Mouse (Mus musculus) neural tube, embryonic 13.5 days (tissue): ENCODE measurements at regions not wholly inside any gene's neighbourhood (a gene's known extent, or its start where the extent isn't known, plus 50 kb on each side); places are given as distances from the start of the nearest gene placed in this dataset.

ENCODE experiments used
- ATAC-seq: fragments of 200-750 bp; cut with Nextera tagmentation; 2 replicates; pipeline ENCODE4 v1.8.0; 2017; ENCODE audit warnings: low read depth, mild to moderate bottlenecking, moderate TSS enrichment, moderate library complexity
- H3K27ac ChIP-seq: fragments of 300-500 bp; sonication (generic); replicated peaks from 2 replicates; pipeline ENCODE4 v1.5.1; 2015; ENCODE audit warnings: moderate library complexity, mild to moderate bottlenecking, inconsistent platforms
- H3K27me3 ChIP-seq: fragments of 300-500 bp; sonication (generic); 2 replicates; pipeline ENCODE4 v1.6.1; 2015; ENCODE audit warnings: mild to moderate bottlenecking, inconsistent platforms
- H3K36me3 ChIP-seq: fragments of 300-500 bp; sonication (generic); 2 replicates; pipeline ENCODE4 v1.6.1; 2015; ENCODE audit warnings: mild to moderate bottlenecking, inconsistent platforms
- H3K4me1 ChIP-seq: fragments of 300-500 bp; sonication (generic); replicated peaks from 2 replicates; pipeline ENCODE4 v1.6.1; 2015; ENCODE audit warnings: inconsistent platforms
- H3K4me2 ChIP-seq: fragments of 300-500 bp; sonication (generic); 2 replicates; pipeline ENCODE4 v1.6.1; 2015; ENCODE audit warnings: inconsistent platforms, mild to moderate bottlenecking, moderate library complexity
- H3K4me3 ChIP-seq: fragments of 300-500 bp; sonication (generic); 2 replicates; pipeline ENCODE4 v1.5.1; 2015; ENCODE audit warnings: mild to moderate bottlenecking, inconsistent platforms
- H3K9ac ChIP-seq: fragments of 300-500 bp; sonication (generic); 2 replicates; pipeline ENCODE4 v1.6.1; 2015; ENCODE audit warnings: moderate library complexity, mild to moderate bottlenecking, inconsistent platforms
- H3K9me3 ChIP-seq: fragments of 300-500 bp; sonication (generic); 2 replicates; pipeline ENCODE4 v1.6.1; 2016; ENCODE audit warnings: inconsistent platforms
- WGBS: fragments of 180-500 bp; shearing (Covaris S2); methylation state at CpG from one replicate; pipeline ENCODE4 v1.1.7; 2015; 5-methylcytosine and 5-hydroxymethylcytosine counted together

- peaks cover 6% of the 10 kb centered on the region; the same call in 1 of the 2 replicates for H3K4me1 ChIP-seq
- peak overlapping the region; percentile 25 for H3K4me3 ChIP-seq
- H3K27me3 ChIP-seq = no peaks in the 10 kb centered on the region
- H3K9me3 ChIP-seq = no peaks in the 10 kb centered on the region
- no peaks in the 10 kb centered on the region for H3K36me3 ChIP-seq
- H3K27ac ChIP-seq = peak overlapping the region; percentile 54; the same call in 1 of the 2 replicates
- peak; percentile 93 for ATAC-seq
- peak overlapping the region; percentile 52; the same call in 1 of the 2 replicates for H3K9ac ChIP-seq
- WGBS = 12% methylated on average over 12 of the region's 12 CpGs
- peak overlapping the region; percentile 49 for H3K4me2 ChIP-seq
Observed at GRCm38 (mm10) chr16:97272035-97272631, 84.4 kb upstream of the Bace2 start.

DNA sequence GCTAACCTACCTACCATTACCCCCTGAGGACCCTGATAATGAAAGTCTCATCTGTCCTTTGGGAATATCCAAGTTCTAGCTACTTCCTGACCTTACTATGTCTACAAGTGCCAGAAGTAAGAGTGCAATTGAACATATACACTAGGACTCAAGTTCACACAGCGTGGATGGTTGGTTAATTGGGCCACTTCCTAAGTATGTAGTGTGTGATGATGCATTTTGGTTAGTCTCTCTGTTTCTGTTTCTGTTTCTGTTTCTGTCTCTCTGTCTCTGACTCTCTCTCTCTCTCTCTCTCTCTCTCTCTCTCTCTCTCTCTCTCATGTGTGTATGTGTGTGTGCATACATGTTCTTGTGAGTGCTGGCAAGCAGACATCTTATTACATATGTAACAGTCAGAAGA, 77.6 kb upstream of the Bace2 start:
- Histone ChIP-seq H3K27ac (no peak overlapping the region), H3K9me3 (no peaks in the 10 kb centered on the region), H3K4me2 (no peak overlapping the region), H3K9ac (no peak overlapping the region), H3K4me1 (peaks cover 7% of the 10 kb centered on the region; the same call in 1 of the 2 replicates), H3K4me3 (no peak overlapping the region), H3K36me3 (no peaks in the 10 kb centered on the region), H3K27me3 (no peaks in the 10 kb centered on the region)
- WGBS = 89% methylated on average over 1 of the region's 1 CpGs
- ATAC-seq = no peak

DNA sequence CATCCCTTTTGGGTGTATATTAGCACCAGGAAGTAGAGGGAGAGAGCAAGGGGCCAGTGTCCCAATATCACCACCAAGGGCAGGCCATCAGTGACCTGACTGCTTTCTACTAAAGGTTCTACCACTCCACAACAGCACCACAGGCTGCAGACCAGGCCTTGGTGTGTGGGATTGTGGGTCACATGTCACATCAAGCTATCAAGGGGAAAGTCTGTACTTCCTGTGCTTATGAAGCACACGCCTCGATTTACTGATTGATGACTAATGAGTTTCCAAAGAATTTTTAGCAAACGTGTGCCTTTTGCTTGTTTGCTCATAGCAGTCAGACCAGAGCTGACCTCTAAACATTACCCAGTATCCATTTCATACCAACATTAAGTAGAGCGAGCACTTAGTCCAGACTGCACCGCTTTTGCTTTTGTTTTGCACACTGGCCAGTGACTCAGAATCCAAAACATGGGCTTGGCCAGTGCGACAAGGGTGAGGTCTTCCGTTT, 74.9 kb upstream of the Bace2 start:
- Histone ChIP-seq H3K9ac (no peak overlapping the region), H3K4me1 (peaks cover 7% of the 10 kb centered on the region; the same call in 1 of the 2 replicates), H3K27ac (no peak overlapping the region), H3K36me3 (no peaks in the 10 kb centered on the region), H3K27me3 (no peaks in the 10 kb centered on the region), H3K4me2 (no peak overlapping the region), H3K9me3 (no peaks in the 10 kb centered on the region), H3K4me3 (no peak overlapping the region)
- WGBS = 93% methylated on average over 7 of the region's 7 CpGs
- ATAC-seq = no peak

GRCm38 (mm10) chr16:97282943-97283342, 73.6 kb upstream of the Bace2 start:
- Histone ChIP-seq H3K27me3 (no peaks in the 10 kb centered on the region), H3K27ac (no peak overlapping the region; the same call in 1 of the 2 replicates), H3K4me3 (no peak overlapping the region), H3K36me3 (no peaks in the 10 kb centered on the region), H3K4me1 (peaks cover 7% of the 10 kb centered on the region; the same call in 1 of the 2 replicates), H3K9me3 (no peaks in the 10 kb centered on the region), H3K4me2 (no peak overlapping the region), H3K9ac (peak overlapping the region; percentile 38; the same call in 1 of the 2 replicates)
- no peak for ATAC-seq
- WGBS = 39% methylated on average over 9 of the region's 9 CpGs

DNA sequence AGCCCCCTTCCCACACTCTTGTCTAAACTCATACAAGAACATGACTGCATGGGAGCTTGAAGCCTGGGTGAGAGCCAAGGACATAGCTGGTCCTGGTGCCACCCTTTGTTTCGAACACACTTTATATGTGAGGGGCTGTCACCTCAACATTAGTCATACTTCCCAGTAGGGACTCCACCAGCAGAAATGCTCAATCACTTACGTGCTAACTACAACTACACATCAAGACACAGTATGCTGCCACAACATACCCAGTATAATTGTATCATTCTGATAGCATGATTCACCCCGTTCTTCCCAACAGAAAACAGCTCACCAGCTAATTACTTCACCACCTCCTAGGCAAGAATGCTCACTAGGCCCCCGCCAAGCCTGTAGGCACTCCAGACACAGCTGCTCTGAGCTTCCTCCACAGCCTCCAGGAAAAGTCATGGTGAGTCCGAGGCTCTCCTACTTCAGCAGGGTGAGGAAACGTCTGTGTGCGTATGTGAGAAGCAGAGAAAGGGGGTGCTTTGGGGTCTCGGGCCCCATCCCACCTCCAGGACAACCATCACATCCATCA, 70.6 kb upstream of the Bace2 start:
- no peak overlapping the region for H3K4me2 ChIP-seq
- no peak overlapping the region for H3K9ac ChIP-seq
- no peaks in the 10 kb centered on the region for H3K9me3 ChIP-seq
- ATAC-seq = no peak
- H3K4me3 ChIP-seq = no peak overlapping the region
- H3K36me3 ChIP-seq = no peaks in the 10 kb centered on the region
- H3K27ac ChIP-seq = no peak overlapping the region
- H3K4me1 ChIP-seq = peaks cover 19% of the 10 kb centered on the region
- 90% methylated on average over 8 of the region's 8 CpGs for WGBS
- no peaks in the 10 kb centered on the region for H3K27me3 ChIP-seq

- 38% methylated on average over 3 of the region's 3 CpGs for WGBS
- no peak overlapping the region for H3K4me3 ChIP-seq
Observed at GRCm38 (mm10) chr16:97286717-97287116, 69.8 kb upstream of the Bace2 start.

DNA sequence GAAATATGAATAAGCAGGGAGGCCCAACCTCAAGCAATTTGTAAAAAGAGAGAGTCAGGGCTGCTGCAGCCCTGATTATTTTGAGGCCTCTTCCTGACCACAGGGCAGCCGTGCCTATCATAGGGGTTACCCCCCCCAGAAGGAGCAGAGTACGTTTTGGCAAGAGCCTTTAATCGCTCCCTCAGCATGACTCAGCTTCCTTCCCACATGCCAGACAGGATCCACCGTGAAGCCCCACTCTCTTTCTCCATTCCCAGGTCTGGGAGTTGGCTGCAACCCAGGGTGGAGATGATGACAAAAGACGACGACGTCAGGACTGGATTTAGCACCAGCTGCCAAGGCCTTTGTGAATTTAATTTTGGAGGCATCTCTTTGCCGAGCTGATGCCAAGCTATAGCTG, 67.9 kb upstream of the Bace2 start:
- Histone ChIP-seq H3K9me3 (no peaks in the 10 kb centered on the region), H3K27ac (peak overlapping the region; percentile 42; the same call in 1 of the 2 replicates), H3K27me3 (no peaks in the 10 kb centered on the region), H3K9ac (no peak overlapping the region), H3K4me3 (no peak overlapping the region), H3K36me3 (no peaks in the 10 kb centered on the region), H3K4me2 (no peak overlapping the region), H3K4me1 (peaks cover 23% of the 10 kb centered on the region)
- ATAC-seq = no peak
- WGBS = 16% methylated on average over 8 of the region's 8 CpGs

More at GRCm38 (mm10) chr16:97286717-97287116, 69.8 kb upstream of the Bace2 start:
- peak overlapping the region; percentile 38; the same call in 1 of the 2 replicates for H3K27ac ChIP-seq
- H3K36me3 ChIP-seq = no peaks in the 10 kb centered on the region
- H3K4me1 ChIP-seq = peaks cover 19% of the 10 kb centered on the region
- H3K27me3 ChIP-seq = no peaks in the 10 kb centered on the region
- H3K4me2 ChIP-seq = no peak overlapping the region
- H3K9ac ChIP-seq = no peak overlapping the region
- no peak for ATAC-seq
- H3K9me3 ChIP-seq = no peaks in the 10 kb centered on the region

- ATAC-seq = peak; percentile 66
- no peaks in the 10 kb centered on the region for H3K9me3 ChIP-seq
- H3K27ac ChIP-seq = peak overlapping the region; percentile 75
- WGBS = 2% methylated on average over 11 of the region's 11 CpGs
- H3K27me3 ChIP-seq = no peaks in the 10 kb centered on the region
- H3K4me1 ChIP-seq = peaks cover 23% of the 10 kb centered on the region
- peak overlapping the region; percentile 11; the same call in 1 of the 2 replicates for H3K4me3 ChIP-seq
- peak overlapping the region; percentile 47 for H3K4me2 ChIP-seq
- no peaks in the 10 kb centered on the region for H3K36me3 ChIP-seq
- peak overlapping the region; percentile 47 for H3K9ac ChIP-seq
Observed at GRCm38 (mm10) chr16:97292484-97293048, 64.0 kb upstream of the Bace2 start.

DNA sequence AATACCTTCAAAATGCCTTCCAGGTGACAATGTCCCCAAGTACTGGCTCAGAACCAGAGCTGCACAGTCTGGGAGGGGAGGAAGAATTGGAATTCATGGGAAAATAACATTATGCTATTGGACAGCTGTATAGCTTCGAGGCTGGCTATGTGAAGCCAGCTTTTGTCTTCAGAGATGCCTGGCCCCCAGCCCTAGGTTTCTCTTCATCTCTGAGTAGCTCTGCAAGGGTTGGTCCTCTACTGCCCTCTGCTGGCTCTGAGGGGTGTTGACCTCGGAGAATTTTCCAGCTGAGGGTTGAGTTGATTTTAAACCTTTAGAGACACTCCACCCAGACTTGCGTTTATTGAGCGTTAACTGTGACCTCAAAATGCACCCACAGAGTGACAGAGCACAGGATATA, 63.3 kb upstream of the Bace2 start:
- peak overlapping the region; percentile 47 for H3K4me2 ChIP-seq
- peaks cover 23% of the 10 kb centered on the region for H3K4me1 ChIP-seq
- H3K4me3 ChIP-seq = peak overlapping the region; percentile 11; the same call in 1 of the 2 replicates
- WGBS = 2% methylated on average over 4 of the region's 4 CpGs
- peak overlapping the region; percentile 47 for H3K9ac ChIP-seq
- peak; percentile 83 for ATAC-seq
- no peaks in the 10 kb centered on the region for H3K36me3 ChIP-seq
- peak overlapping the region; percentile 75 for H3K27ac ChIP-seq
- H3K9me3 ChIP-seq = no peaks in the 10 kb centered on the region
- no peaks in the 10 kb centered on the region for H3K27me3 ChIP-seq

DNA sequence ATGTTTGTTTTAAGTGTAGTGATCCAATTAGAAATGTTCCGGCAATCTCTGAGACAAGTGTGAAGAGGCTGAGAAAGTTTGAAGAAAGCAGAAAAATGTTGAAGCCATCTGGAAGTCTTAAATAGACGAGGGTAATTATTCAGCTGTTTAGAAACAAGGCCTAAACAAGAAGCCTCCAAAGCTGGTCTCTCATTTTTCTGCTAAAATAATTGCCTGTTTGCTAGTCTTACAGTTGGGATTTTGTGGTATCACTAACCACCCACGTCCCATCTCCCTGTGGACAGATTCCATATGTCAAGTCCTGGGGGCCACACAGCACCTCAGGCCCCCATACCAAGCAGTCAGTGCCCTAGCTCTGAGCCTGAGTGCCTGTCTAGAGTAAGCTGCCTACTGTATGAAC, 59.4 kb upstream of the Bace2 start:
- no peak overlapping the region for H3K4me2 ChIP-seq
- peaks cover 11% of the 10 kb centered on the region for H3K4me1 ChIP-seq
- no peaks in the 10 kb centered on the region for H3K36me3 ChIP-seq
- no peak for ATAC-seq
- no peak overlapping the region for H3K27ac ChIP-seq
- no peaks in the 10 kb centered on the region for H3K9me3 ChIP-seq
- no peaks in the 10 kb centered on the region for H3K27me3 ChIP-seq
- 81% methylated on average over 3 of the region's 3 CpGs for WGBS
- H3K9ac ChIP-seq = no peak overlapping the region
- no peak overlapping the region for H3K4me3 ChIP-seq

- H3K4me2 ChIP-seq = no peak overlapping the region
- H3K27ac ChIP-seq = no peak overlapping the region
- no peak overlapping the region for H3K4me3 ChIP-seq
- no peak for ATAC-seq
- no peaks in the 10 kb centered on the region for H3K9me3 ChIP-seq
- H3K9ac ChIP-seq = no peak overlapping the region
- 61% methylated on average over 5 of the region's 5 CpGs for WGBS
- H3K4me1 ChIP-seq = no peaks in the 10 kb centered on the region
- H3K36me3 ChIP-seq = no peaks in the 10 kb centered on the region
- no peaks in the 10 kb centered on the region for H3K27me3 ChIP-seq
Observed at GRCm38 (mm10) chr16:97304156-97304735, 52.3 kb upstream of the Bace2 start.
